Mouse (Mus musculus) gastrocnemius, postnatal 14 days (tissue): ENCODE measurements around the gene Rgs9bp. TPM values are rescaled to one million over a fixed set of nuclear protein-coding genes. Genes with fewer than 3 reads are reported as not detected.
"Not testable (repeated sequence)": the region's sequence is repeated elsewhere in the genome, so short reads cannot be mapped to it uniquely, and the experiment has no call there.

Experiments used
- DNase-seq: peaks from one replicate; pipeline ENCODE4 v3.0.0; 2021; ENCODE audit warnings: mixed read lengths
- intact Hi-C: fragments of 180-260 bp; cut with DNase I; formaldehyde crosslinking; loops from one replicate; pipeline ENCODE4 v1.15.1; 2025; ENCODE audit warnings: low total_unique reads
- total RNA-seq, 2 experiments: library from RNA; stranded (reverse); gene quantifications; 2 replicates each; pipeline ENCODE4 v1.2.3; 2021

Rgs9bp gene
- total RNA-seq, 2 experiments from 2014 or later = 0.04 to 0.06 TPM

DNA sequence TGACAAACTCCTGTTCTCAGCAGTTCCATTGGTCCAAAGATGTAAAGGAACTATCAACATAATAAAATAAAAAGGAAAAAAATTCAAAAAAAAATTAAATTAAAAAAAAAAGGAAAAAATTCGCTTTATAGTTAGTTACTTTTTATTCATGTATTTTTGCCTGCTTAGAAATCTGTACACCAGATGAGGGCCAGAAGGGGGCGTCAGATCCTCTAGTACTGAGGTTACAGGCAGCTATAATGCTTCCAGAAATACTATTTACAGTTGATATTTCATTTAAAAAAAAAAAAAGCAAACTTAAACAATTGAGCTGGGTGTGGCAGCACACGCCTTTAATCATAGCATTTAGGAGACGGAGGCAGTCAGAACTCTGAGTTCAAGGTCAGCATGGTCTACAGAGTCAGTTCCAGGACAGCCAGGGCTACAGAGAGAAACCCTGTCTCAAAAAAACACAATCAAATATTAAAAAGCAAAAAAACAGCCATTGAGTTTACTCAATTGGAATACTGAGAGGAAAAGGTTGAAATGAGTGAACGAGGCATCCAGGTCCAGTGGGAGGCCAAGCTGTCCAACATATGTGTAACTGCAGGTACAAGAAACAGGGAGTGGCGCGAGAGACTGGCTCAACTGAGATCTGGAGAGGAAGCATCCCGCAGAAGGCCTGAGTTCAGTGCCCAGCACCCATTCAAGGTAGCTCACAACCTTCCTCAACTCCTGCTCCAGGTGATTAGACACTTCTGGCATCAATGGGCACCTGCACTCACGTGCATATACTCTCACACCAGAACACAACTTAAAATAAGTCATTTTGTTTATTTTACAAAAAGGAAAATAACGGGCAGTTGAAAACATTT, 31.4 kb downstream of the Rgs9bp start:
- intact Hi-C loops = loop anchor here (10.0 kb wide), 1 partner anchor 81 kb away; no protein-coding TSS in a partner anchor
- DNase-seq = no peak

DNA sequence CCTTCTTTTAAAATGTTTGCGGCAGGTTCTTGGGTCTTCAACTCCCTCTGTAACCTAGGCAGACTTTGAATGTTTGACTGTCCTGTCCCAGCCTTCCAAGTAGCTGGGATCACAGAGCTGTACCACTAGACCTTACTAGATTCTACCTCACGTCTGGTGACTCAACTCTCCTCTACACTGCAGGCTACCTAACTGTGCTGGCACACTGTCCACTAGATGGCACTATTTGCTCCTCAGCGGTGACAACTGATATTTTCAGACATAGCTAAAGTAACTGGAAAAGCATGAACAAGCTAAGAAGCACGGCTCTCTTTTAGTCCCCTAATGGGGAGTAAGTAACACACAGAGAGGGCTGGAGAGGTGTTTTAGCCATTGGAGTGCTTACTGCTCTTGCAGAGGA, 39.5 kb downstream of the Rgs9bp start:
- intact Hi-C loops = no loop called here

DNA sequence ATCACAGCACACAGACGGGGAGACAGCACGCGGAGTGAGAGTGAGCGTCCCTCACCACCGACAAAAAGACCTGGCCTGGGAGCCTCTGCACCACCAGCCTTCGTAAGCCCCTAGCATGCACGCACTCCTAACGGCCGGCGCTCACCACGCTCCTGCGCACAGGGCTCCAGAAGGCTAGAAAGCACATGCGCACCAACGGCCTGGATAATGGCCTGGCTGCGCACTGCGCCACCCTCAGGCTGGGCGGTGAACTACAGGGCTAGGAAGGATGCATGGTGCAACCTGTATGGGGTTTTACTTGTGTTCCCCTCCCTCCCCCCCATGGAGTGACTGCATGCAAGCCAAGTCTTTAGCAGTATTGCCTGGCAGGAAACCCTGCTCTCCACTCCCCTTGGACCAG, 47.8 kb downstream of the Rgs9bp start, which contains the start of gene Tdrd12:
Gene Tdrd12, minus strand, starts transcription at position 184 of the 400 bp plus-strand sequence.
- intact Hi-C loops = no loop called here
- DNase-seq = no peak

More for the DNA sequence above, 39.5 kb downstream of the Rgs9bp start:
- DNase-seq = peak; percentile 33

DNA sequence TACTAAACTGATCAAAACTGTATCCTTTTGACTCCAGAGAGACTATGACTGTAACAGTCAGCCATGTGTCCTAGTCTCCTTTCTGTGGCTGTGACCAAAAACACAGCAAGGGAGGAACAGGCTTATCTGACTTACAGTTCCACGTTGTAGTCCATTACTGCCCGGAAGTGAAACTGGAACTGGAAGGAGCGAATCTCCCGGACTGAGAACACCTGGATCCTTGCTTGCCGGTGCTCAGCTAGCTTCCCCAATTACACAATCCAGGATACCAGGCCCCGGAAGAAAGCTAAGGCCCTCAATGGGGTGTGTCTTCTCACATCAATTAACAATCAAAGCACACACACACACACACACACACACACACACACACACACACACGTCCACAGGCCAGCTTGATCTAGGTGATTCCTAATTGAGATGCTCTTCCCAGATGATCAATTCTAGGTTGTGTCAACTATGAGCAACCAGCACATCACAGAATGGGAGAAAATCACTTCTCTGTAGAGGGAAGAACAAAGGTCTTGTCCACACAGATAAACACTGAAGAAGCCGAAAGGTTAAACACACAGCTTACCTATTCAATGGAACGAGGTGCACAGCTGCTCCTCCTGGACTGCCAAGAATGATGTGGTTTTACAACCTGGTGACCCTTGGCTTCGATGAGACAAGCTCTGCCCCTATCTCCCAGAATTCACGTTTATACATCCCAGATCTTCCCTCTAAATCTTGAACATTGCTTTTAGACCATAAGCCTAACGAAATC, 49.5 kb downstream of the Rgs9bp start:
- intact Hi-C loops = no loop called here
- DNase-seq = no peak

DNA sequence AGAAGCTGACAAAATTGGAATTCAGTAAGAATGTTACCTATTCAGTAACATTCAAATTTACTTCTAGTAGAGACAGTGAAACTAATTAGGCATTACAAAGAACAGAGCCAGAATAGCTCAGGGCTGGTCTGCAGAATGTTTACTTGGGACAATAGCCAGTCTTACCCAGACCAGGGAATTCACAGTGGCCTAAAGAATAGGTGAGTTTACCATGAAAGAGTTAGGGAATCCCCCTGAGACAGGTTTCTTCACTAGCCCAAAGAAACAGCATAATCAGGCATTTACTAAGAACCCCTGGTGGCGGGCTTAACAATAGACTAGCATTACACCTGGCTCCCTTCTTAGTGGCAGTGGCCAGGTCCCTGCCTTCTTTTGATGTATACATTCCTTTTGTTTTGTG, 54.8 kb downstream of the Rgs9bp start:
- intact Hi-C loops = not testable (repeated sequence)

DNA sequence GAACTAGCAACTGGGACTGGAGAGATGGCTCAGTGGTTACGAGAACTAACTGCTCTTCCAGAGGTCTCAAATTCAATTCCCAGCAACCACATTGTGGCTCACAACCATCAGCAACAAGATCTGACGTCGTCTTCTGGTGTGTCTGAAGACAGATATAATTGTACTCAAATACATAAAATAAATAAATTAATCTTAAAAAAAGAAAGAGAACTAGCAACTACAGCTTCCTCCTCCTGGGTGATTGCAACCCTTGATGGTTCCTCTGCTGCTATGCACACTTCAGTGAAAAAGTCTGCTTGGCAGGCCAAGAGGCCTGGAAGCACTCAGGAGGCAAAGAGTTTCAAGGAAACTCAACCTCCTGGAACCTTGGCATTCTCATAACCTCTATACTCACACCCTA, 55.4 kb downstream of the Rgs9bp start:
- intact Hi-C loops = no loop called here
- DNase-seq = no peak

More for the DNA sequence above, 54.8 kb downstream of the Rgs9bp start:
- DNase-seq = not testable (repeated sequence)

Other genes starting within 250 kb of the Rgs9bp start
- gene Faap24, start 188.7 kb downstream of the Rgs9bp start, total RNA-seq = 1 to 10 TPM; 1.3 to 1.5 TPM
- 1 to 10 TPM; 5.7 to 5.9 TPM for gene Cep89, start 188.5 kb downstream of the Rgs9bp start, total RNA-seq
- gene Slc7a9, start 136.8 kb downstream of the Rgs9bp start, total RNA-seq = not detected
- gene Tdrd12, start 47.8 kb downstream of the Rgs9bp start, total RNA-seq = not detected
- gene Nudt19, start 29.3 kb downstream of the Rgs9bp start, total RNA-seq = 10 to 100 TPM; 36.1 to 39.0 TPM
- gene Ankrd27, start 662 bp upstream of the Rgs9bp start, total RNA-seq = 1 to 10 TPM; 9.6 to 9.7 TPM
- gene Pdcd5, start 61.9 kb upstream of the Rgs9bp start, total RNA-seq = 100 to 1,000 TPM; 109 to 122 TPM
- 1 to 10 TPM; 7.1 to 9.0 TPM for gene Dpy19l3, start 168.9 kb upstream of the Rgs9bp start, total RNA-seq
- 10 to 100 TPM; 15.2 to 16.7 TPM for gene Zfp507, start 217.4 kb upstream of the Rgs9bp start, total RNA-seq